Mouse (Mus musculus) spleen, postnatal 0 days (tissue): ENCODE results near the gene Fam205a4. TPM values are rescaled to one million over a fixed set of nuclear protein-coding genes. Genes with fewer than 3 reads are reported as not detected.

ENCODE experiments used
- polyA plus RNA-seq: library from polyadenylated mRNA; unstranded; fragments of >200 nt; fragmentation: Nextera tagmentation; extraction: Ambion mirVana; gene quantifications from 2 replicates; pipeline ENCODE4 v1.2.1, GENCODE M21; 2015

Fam205a4 gene
- polyA plus RNA-seq: 0.05 TPM in 2 replicates

GRCm38 (mm10) chr4:41965758-41966157, at the start of gene Fam205a4:
Gene Fam205a4 (plus strand): TSS chr4:41966058.

DNA sequence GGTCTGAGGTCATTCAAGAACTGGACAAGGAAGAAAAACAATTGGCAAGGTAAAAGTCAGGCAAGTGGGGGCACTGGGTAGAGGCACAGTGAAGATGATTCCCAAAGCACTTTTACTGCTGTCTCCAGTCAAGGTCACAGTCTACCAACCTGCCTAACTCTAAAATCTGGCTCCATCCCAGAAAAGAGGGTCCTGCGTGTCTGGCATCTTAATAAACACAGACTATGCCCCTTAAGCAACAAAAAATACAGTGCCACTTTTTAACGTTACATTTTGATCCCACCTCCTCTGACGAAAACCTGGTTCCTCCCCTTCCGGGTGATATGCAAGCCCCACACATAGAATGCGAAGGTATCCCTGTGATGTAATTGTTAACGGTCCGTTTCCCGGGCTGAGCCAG, 24.6 kb upstream of the Fam205a4 start, which contains the start of gene Gm20878:
Gm20878 (plus strand) TSS at position 301 of the 400 bp plus-strand sequence.

Other genes starting within 250 kb of the Fam205a4 start
- 88.2 and 93.0 TPM in 2 replicates for gene Dctn3, start 242.9 kb upstream of the Fam205a4 start, polyA plus RNA-seq
- not detected in 2 replicates for gene Arid3c, start 234.9 kb upstream of the Fam205a4 start, polyA plus RNA-seq
- gene Galt, start 210.8 kb upstream of the Fam205a4 start, polyA plus RNA-seq: 15.4 and 20.5 TPM in 2 replicates
- 17.1 and 23.5 TPM in 2 replicates for gene Sigmar1, start 209.9 kb upstream of the Fam205a4 start, polyA plus RNA-seq
- 9.2 and 12.7 TPM in 2 replicates for gene Ccl27a, start 191.8 kb upstream of the Fam205a4 start, polyA plus RNA-seq
- gene Gm21541, start 62.4 kb upstream of the Fam205a4 start, polyA plus RNA-seq: 10.1 and 33.2 TPM in 2 replicates
- gene Gm20878, start 24.5 kb upstream of the Fam205a4 start, polyA plus RNA-seq: 0.62 and 1.3 TPM in 2 replicates
- not detected in 2 replicates for gene Gm21093, start 68.7 kb downstream of the Fam205a4 start, polyA plus RNA-seq
- gene Gm3893, start 125.1 kb downstream of the Fam205a4 start, polyA plus RNA-seq: not detected in 2 replicates
- 8.6 and 12.2 TPM in 2 replicates for gene Gm13304, start 148.8 kb downstream of the Fam205a4 start, polyA plus RNA-seq
- not detected in 2 replicates for gene Gm13306, start 187.4 kb downstream of the Fam205a4 start, polyA plus RNA-seq
- gene Gm13305, start 202.5 kb downstream of the Fam205a4 start, polyA plus RNA-seq: 0.22 and 0.38 TPM in 2 replicates